Mouse (Mus musculus) intestine, embryonic 16.5 days (tissue): Measurements from ENCODE around the gene Gm8126. TPM values are rescaled to one million over a fixed set of nuclear protein-coding genes. Genes with fewer than 3 reads are reported as not detected.
"Not testable (repeated sequence)": the region's sequence is repeated elsewhere in the genome, so short reads cannot be mapped to it uniquely, and the experiment has no call there.

Experiments used
- ATAC-seq: fragments of 200-750 bp; cut with Nextera tagmentation; 2 replicates; pipeline ENCODE4 v1.8.0; 2017; ENCODE audit warnings: moderate TSS enrichment, moderate library complexity
- H3K27ac ChIP-seq: fragments of 300-500 bp; sonication (generic); 2 replicates; pipeline ENCODE4 v1.5.1; 2014; ENCODE audit warnings: mild to moderate bottlenecking, low read length
- H3K27me3 ChIP-seq: fragments of 300-500 bp; sonication (generic); replicated peaks from 2 replicates; pipeline ENCODE4 v1.6.1; 2014; ENCODE audit warnings: low read length, control low read depth, mixed read lengths; ENCODE audit not compliant: control insufficient read depth, insufficient read depth
- H3K36me3 ChIP-seq: fragments of 300-500 bp; sonication (generic); 2 replicates; pipeline ENCODE4 v1.6.1; 2014; ENCODE audit warnings: low read length, control low read depth; ENCODE audit not compliant: control insufficient read depth, insufficient read depth
- H3K4me1 ChIP-seq: fragments of 300-500 bp; sonication (generic); 2 replicates; pipeline ENCODE4 v1.6.1; 2014; ENCODE audit warnings: low read length, control low read depth, mixed read lengths; ENCODE audit not compliant: control insufficient read depth, insufficient read depth
- H3K4me2 ChIP-seq: fragments of 300-500 bp; sonication (generic); 2 replicates; pipeline ENCODE4 v1.6.1; 2014; ENCODE audit warnings: low read depth, low read length, control low read depth
- H3K4me3 ChIP-seq: fragments of 300-500 bp; sonication (generic); 2 replicates; pipeline ENCODE4 v1.5.1; 2014; ENCODE audit warnings: mild to moderate bottlenecking, low read length
- H3K9ac ChIP-seq: fragments of 300-500 bp; sonication (generic); 2 replicates; pipeline ENCODE4 v1.6.1; 2014; ENCODE audit warnings: low read depth, low read length
- H3K9me3 ChIP-seq: fragments of 300-500 bp; sonication (generic); 2 replicates; pipeline ENCODE4 v1.6.1; 2016; ENCODE audit warnings: low read length, control low read depth; ENCODE audit not compliant: control insufficient read depth
- WGBS: fragments of 180-500 bp; shearing (Covaris S2); extraction: QIAGEN DNeasy Blood & Tissue Kit; methylation state at CpG from one replicate; pipeline ENCODE4 v1.1.7; 2014; 5-methylcytosine and 5-hydroxymethylcytosine counted together
- polyA plus RNA-seq: library from polyadenylated mRNA; unstranded; fragments of >200 nt; fragmentation: Nextera tagmentation; extraction: Ambion mirVana; gene quantifications from 2 replicates; pipeline ENCODE4 v1.2.1, GENCODE M21; 2015

Gene Gm8126
- polyA plus RNA-seq, 1 experiment from 2014 or later, result not detected

DNA sequence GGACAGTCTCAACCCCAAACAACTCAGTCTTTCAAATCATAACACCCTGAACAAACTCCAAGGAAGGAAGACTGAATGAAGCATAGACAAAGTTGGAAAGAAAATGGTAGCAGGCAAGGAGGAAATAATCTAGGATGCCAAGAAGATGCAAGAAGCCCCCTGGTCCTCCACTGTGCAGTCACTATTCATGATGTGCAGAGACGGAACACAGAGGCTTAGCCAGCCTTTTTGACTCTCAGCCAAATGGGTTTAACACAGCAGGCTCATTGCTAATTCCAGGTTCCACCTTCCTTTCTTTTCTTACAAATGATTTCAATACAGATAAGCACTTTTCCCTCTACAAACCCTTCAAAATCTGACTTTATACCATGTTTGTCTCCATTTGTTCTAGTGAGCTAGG, 14.7 kb downstream of the Gm8126 start:
- not testable (repeated sequence) for ATAC-seq, H3K36me3 ChIP-seq, H3K9me3 ChIP-seq, H3K27me3 ChIP-seq, H3K4me3 ChIP-seq, H3K9ac ChIP-seq, H3K27ac ChIP-seq, H3K4me1 ChIP-seq, H3K4me2 ChIP-seq
- 68% methylated on average over 1 of the region's 1 CpGs for WGBS

- not testable (repeated sequence) for H3K4me3 ChIP-seq, H3K27me3 ChIP-seq, H3K4me1 ChIP-seq, H3K9me3 ChIP-seq, H3K27ac ChIP-seq, H3K36me3 ChIP-seq, H3K9ac ChIP-seq, H3K4me2 ChIP-seq, ATAC-seq
- WGBS, result 84% methylated on average over 8 of the region's 8 CpGs
These were observed 16.6 kb downstream of the Gm8126 start, which contains the start of gene Gm9732 for GRCm38 (mm10) chr14:43274986-43275511. Gene Gm9732, plus strand, starts transcription at chr14:43275036.

DNA sequence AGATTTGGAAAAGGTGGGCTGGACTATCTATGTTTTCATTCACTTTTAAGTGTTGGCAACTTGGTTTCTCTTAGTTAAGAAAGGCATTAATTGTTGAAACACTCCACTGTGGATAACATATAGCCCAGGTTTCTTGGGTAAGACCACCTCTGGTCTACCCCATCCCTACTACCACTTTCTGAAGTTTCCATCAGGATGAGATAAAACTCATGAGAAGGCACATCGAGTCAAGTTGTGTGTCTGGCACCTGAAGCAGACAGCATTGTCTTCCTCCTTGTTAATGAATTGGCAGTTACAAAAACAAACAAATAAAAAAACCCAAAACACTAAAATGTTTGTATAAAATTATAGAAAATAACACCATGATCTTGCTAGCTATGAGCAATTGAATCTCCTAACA, 17.3 kb downstream of the Gm8126 start:
- not testable (repeated sequence) for H3K4me3 ChIP-seq, H3K27me3 ChIP-seq, H3K27ac ChIP-seq, H3K4me2 ChIP-seq, H3K4me1 ChIP-seq, H3K36me3 ChIP-seq, ATAC-seq, H3K9me3 ChIP-seq, H3K9ac ChIP-seq
- 76% methylated on average over 1 of the region's 1 CpGs for WGBS

DNA sequence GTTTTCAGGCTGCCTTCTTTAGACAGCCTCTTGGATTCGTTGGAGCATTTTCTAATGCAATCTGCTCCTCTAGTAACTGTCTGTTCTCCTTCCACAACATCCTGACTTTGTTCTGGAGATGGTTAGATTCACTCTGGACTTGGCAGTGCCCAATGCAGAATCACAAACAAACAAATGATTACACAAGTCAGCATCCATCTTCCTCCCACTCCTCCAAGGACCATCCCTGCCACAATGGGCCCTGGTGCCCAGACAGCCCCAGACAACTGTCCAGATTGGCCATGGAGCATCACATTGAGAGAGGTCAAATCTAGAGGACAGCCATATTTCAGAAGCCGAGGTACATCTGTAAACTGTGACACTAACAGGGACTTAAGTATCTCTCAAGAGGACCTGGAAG, 19.0 kb downstream of the Gm8126 start:
- H3K9me3 ChIP-seq, H3K9ac ChIP-seq, H3K27me3 ChIP-seq, H3K4me2 ChIP-seq, H3K36me3 ChIP-seq, H3K27ac ChIP-seq, H3K4me3 ChIP-seq, ATAC-seq, H3K4me1 ChIP-seq: not testable (repeated sequence)
- WGBS, result 60% methylated on average over 2 of the region's 2 CpGs

GRCm38 (mm10) chr14:43278146-43278545, 19.7 kb downstream of the Gm8126 start:
- not testable (repeated sequence) for H3K36me3 ChIP-seq, H3K4me1 ChIP-seq, H3K27me3 ChIP-seq, H3K4me2 ChIP-seq, H3K9ac ChIP-seq, H3K9me3 ChIP-seq, H3K4me3 ChIP-seq, H3K27ac ChIP-seq, ATAC-seq
- WGBS, result 65% methylated on average over 4 of the region's 4 CpGs

DNA sequence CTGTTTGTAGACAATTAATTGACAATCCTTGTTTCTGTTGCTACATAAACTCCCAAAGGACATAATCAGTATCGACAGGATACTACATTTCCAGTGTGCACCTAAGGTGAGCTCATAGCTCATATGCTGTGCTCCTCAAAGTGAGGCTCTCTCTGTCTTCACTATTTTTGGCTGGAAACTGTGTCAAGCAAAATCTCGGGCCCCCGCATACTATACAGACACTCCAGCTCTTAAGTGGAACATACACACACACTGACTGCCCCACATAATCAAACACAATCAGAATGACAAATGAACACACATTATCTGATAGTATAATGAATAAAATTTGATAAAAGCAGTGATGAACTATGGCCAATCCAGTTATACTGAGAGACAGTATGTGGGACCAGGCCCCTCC, 20.2 kb downstream of the Gm8126 start:
- not testable (repeated sequence) for H3K4me1 ChIP-seq, H3K9ac ChIP-seq, H3K4me3 ChIP-seq, H3K27me3 ChIP-seq, ATAC-seq, H3K36me3 ChIP-seq, H3K9me3 ChIP-seq, H3K27ac ChIP-seq, H3K4me2 ChIP-seq
- WGBS, result 84% methylated on average over 3 of the region's 3 CpGs

- not testable (repeated sequence) for H3K9ac ChIP-seq, ATAC-seq, H3K4me2 ChIP-seq, H3K9me3 ChIP-seq, H3K4me1 ChIP-seq, H3K27me3 ChIP-seq, H3K36me3 ChIP-seq, H3K4me3 ChIP-seq, H3K27ac ChIP-seq
- 77% methylated on average over 3 of the region's 3 CpGs for WGBS
These were observed 35.1 kb downstream of the Gm8126 start, which contains the start of gene Gm8127 for GRCm38 (mm10) chr14:43293503-43293902. Gene Gm8127, minus strand, starts transcription at chr14:43293832.

Other genes with a start within 250 kb of the Gm8126 start
- gene Gm10376, start 243.0 kb upstream of the Gm8126 start, polyA plus RNA-seq, result not detected in 2 replicates
- gene Gm8094, start 182.0 kb upstream of the Gm8126 start, polyA plus RNA-seq, result not detected in 2 replicates
- gene Gm8104, start 158.0 kb upstream of the Gm8126 start, polyA plus RNA-seq, result not detected in 2 replicates
- not detected in 2 replicates for gene Gm7233, start 78.8 kb upstream of the Gm8126 start, polyA plus RNA-seq
- not detected in 2 replicates for gene Gm8122, start 23.3 kb upstream of the Gm8126 start, polyA plus RNA-seq
- gene Gm9732, start 16.4 kb downstream of the Gm8126 start, polyA plus RNA-seq, result not detected in 2 replicates
- not detected in 2 replicates for gene Gm8127, start 35.2 kb downstream of the Gm8126 start, polyA plus RNA-seq
- not detected in 2 replicates for gene 1700001F09Rik, start 89.2 kb downstream of the Gm8126 start, polyA plus RNA-seq
- not detected in 2 replicates for gene Gm8138, start 157.7 kb downstream of the Gm8126 start, polyA plus RNA-seq